Mouse (Mus musculus) inflammation-experienced regulatory T-cells, adult 6 months (primary cell): ENCODE results near the gene Bicdl1. TPM values are rescaled to one million over a fixed set of nuclear protein-coding genes. Genes with fewer than 3 reads are reported as not detected.

ENCODE experiments used
- ATAC-seq: one replicate; pipeline ENCODE4 v1.8.0; 2017
- polyA plus RNA-seq, 3 experiments: library from polyadenylated mRNA; unstranded; fragments of 100-300 nt; shearing (Covaris generic); gene quantifications; one replicate each; pipeline ENCODE4 v1.2.1; 2017

Bicdl1 gene
- polyA plus RNA-seq, 3 experiments from 2014 or later, result 6.2 to 24.7 (median 20.6) TPM

DNA sequence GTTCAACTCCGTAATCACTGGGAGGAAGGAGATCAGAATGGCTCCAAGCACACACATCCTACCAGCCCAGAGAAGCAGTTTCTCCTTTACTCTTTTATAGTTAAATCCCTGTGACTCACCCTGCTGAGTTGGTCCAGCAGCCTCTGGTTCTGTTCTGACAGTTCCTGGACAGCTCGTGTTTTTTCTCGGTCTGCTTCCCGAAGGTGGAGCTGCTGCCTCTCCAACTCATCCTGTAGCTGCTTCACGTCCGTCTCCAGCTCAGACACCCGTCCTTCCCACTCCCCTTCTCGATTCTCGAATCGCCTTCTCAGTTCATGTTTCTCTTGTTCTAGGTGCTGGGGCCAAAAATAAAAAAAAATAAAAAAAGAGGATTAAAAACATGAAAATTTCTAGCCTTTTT lies 7.0 kb downstream of the Bicdl1 start:
- ATAC-seq, result no peak

- ATAC-seq, result no peak
Observed at GRCm38 (mm10) chr5:115722188-115722959, 9.0 kb downstream of the Bicdl1 start.

- ATAC-seq, result no peak
Observed at GRCm38 (mm10) chr5:115720761-115721160, 10.7 kb downstream of the Bicdl1 start.

GRCm38 (mm10) chr5:115717693-115718092 lies 13.7 kb downstream of the Bicdl1 start:
- no peak for ATAC-seq

GRCm38 (mm10) chr5:115717106-115717505 lies 14.3 kb downstream of the Bicdl1 start:
- ATAC-seq, result no peak

DNA sequence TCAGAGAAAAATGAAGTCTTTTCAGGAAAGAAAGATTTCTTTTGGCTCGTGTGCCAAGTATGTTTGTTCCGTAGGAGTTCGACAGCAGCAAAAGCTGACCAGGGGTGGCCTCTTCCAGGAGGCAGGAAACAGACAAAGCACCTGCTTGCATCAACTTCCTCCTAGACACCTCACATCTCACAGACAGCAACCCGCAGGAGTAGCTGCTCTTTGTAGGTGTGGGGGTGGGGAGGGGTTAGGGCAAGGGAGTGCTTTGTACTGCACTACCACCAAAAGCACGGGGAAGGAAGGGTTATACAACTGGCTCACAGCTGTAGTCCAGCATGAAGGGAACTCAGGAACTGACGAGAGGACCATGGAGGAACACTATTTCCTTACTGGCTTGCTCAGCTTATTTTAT lies 15.0 kb downstream of the Bicdl1 start:
- peak; percentile 69 for ATAC-seq

DNA sequence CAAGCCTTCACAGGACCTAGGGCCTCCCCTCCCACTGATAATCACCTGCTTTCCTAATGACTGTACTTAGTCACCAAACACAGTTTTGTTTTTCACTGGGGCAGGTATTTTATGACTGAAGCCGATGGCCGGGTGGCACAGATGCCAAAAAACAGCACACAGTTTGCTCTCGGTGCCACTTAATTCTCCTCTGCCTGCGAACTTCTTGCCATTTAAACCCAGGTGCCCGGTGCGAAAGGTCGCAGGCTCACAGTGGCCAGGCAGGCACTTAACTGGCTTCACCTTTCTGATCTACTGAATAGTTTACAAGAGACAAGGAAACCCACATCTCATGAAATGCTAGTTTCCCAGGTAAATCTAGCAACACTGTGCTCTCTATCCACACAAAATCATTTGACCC lies 16.7 kb downstream of the Bicdl1 start:
- no peak for ATAC-seq

GRCm38 (mm10) chr5:115712487-115712886 lies 18.9 kb downstream of the Bicdl1 start:
- no peak for ATAC-seq

GRCm38 (mm10) chr5:115711636-115712419 lies 19.6 kb downstream of the Bicdl1 start:
- peak; percentile 74 for ATAC-seq

DNA sequence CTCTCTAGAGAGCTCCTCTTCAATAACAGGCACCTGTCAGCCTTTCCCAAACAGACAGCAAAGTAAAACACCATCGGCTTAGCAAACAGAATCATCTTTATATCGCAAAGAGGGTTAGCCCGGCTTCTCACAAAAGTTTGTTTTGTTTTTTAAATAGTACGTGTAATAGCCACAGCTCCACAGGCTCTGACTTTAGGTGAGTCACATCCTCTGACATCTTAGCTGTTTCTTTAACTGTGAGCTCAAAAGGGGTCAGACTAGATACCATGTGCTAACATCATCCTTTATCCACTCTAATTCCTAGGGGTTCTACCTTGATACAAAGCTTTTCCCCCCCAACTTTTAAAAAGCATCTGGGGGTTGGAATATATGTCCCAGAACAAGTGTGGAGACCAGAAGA lies 21.2 kb downstream of the Bicdl1 start:
- peak; percentile 31 for ATAC-seq

GRCm38 (mm10) chr5:115708930-115709329 lies 22.5 kb downstream of the Bicdl1 start:
- ATAC-seq, result no peak

GRCm38 (mm10) chr5:115701981-115702380 lies 29.4 kb downstream of the Bicdl1 start:
- ATAC-seq, result no peak

- ATAC-seq, result no peak
Observed at GRCm38 (mm10) chr5:115701215-115701614, 30.2 kb downstream of the Bicdl1 start.

DNA sequence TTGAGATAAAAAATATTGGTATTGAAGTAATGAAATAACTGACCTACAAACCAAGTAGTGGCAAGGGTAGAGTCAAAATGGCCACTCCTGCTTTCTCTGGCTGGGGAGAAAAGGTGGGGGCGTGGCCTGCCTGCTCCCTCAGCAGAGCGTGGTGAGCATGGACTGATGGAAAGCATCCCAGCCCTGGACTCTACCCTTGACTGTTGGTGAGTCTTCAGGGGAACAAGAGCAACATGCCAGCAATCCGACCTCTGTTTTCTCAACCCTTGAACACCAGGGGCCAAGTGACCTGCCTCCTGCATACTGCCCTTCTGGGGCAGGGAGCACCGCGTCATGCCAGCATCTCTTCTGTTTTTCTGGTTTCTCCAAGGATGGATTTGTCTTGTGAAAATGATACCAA lies 34.6 kb downstream of the Bicdl1 start:
- no peak for ATAC-seq

GRCm38 (mm10) chr5:115695191-115695770 lies 36.1 kb downstream of the Bicdl1 start:
- ATAC-seq, result no peak

DNA sequence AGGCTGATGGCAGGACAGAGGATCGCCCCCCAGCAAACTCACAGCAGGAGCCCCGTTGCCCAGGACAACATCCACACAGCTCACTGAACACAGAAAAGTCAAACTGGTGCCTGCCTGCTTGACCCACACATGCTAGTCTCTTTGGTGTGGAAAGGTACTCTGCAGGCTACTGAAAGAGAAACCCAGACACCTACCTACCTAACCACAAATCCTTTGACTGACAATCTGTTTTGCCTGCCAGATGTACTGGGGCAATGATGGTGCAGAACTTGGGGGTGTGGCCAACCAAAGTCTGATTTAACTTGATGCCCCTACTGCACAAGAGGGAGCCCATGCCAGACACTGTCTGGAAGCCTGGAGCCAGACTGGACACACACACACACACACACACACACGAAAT lies 38.1 kb downstream of the Bicdl1 start:
- ATAC-seq, result peak; percentile 68

- ATAC-seq, result no peak
Observed at GRCm38 (mm10) chr5:115686716-115687115, 44.7 kb downstream of the Bicdl1 start.

- ATAC-seq, result no peak
Observed at GRCm38 (mm10) chr5:115685126-115685525, 46.3 kb downstream of the Bicdl1 start.

GRCm38 (mm10) chr5:115671846-115672245 lies 59.6 kb downstream of the Bicdl1 start:
- no peak for ATAC-seq

DNA sequence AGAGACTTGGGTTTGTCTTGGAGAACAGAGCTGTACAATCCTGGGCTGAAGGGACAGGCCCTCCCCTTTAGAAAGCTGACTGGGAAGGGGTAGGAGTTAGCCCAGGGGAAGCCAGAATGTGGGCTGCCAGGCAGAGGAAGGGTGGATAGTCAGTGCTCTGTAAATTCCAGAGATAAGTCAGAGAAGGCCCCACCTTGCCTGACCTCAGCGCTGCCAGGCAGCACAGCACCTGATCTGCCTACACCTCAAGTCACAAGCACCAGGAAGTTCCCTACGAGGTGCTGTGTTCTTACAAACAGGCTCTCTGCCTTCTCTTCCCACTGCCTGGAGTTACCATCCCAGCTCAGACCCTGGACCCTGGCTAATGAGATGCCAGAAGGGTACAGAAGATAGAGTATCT lies 61.0 kb downstream of the Bicdl1 start:
- no peak for ATAC-seq

DNA sequence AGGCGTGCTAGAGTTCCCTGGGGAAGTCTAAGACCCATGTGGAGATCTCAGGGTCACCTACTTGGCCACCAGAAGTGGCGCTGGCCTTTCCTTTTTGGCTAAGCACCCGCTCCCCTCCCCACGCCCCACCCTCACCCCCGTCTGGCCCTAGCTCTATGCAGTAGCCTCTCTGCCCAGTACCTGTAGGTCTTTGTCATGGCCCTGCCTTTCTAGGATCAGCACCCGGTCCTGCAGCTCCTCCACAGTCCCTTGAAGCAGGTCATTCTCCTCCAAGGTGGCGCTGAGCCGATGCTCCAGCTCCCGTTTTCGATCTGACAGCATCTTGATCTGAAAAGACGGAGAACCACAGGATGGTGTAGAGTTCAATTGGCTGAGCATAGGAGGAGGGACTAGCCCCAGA lies 61.4 kb downstream of the Bicdl1 start:
- ATAC-seq, result no peak

DNA sequence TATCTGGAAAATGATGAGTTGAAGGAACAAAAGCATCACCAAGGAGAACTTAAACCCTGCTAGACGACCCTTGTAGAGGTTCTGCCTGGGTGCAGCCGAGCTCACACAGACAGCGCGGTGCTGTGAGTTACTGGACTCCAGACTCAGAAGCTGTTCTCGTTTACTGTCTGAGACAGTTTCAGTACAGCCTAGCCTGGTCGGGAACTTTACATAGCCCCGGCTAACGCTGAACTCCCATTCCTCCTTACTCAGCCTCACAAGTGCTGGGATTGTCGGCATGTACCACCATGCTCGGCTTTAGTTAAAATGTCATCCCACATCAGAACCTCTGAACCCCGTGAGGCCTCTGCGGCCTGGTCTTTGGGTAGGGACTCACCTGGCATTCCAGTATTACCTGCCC lies 62.4 kb downstream of the Bicdl1 start:
- no peak for ATAC-seq

GRCm38 (mm10) chr5:115667894-115668293 lies 63.5 kb downstream of the Bicdl1 start:
- ATAC-seq, result no peak

- no peak for ATAC-seq
Observed at GRCm38 (mm10) chr5:115667210-115667609, 64.2 kb downstream of the Bicdl1 start.
